Mouse (Mus musculus): ENCODE results near the gene Cnpy4. TPM values are rescaled to one million over a fixed set of nuclear protein-coding genes. Genes with fewer than 3 reads are reported as not detected.

Cnpy4 gene
- polyA plus RNA-seq, 1 experiment from 2014 or later, result 33.7 TPM

DNA sequence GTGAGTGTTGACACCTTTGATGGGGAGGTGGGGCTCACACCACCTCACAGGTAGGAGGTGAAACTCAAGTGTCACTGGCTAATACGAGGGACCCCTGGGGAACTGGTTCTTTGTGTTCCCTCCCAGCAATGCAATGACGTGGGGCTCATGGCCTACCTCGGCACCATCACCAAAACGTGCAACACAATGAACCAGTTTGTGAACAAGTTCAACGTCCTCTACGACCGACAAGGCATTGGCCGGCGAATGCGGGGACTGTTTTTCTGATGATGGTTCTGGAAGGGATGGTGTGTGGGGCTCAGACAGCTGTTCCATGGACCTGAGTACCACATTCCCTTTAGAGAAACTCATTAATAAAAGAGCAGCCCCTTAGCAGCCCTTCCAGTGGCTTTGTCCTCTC lies 23.7 kb upstream of the Cnpy4 start:
- H3K36me3 ChIP-seq (ENCODE audit: control insufficient read depth, insufficient read depth, low read length), result peaks cover 28% of the 10 kb centered on the region
- H3K4me2 ChIP-seq (ENCODE audit: low read depth, low read length), result no peak overlapping the region
- H3K4me3 ChIP-seq (ENCODE audit: low read length), result no peak overlapping the region
- ATAC-seq, result no peak
- 66% methylated on average over 10 of the region's 10 CpGs for WGBS
- H3K9ac ChIP-seq (ENCODE audit: low read depth, low read length), result no peak overlapping the region
- H3K9me3 ChIP-seq (ENCODE audit: control insufficient read depth, low read length), result no peaks in the 10 kb centered on the region
- no peak overlapping the region for H3K27ac ChIP-seq (ENCODE audit: low read length)
- peaks cover 12% of the 10 kb centered on the region for H3K4me1 ChIP-seq (ENCODE audit: control insufficient read depth, insufficient read depth, low read length)
- H3K27me3 ChIP-seq (replicated peaks; ENCODE audit: control insufficient read depth, insufficient read depth, low read length), result no peaks in the 10 kb centered on the region

DNA sequence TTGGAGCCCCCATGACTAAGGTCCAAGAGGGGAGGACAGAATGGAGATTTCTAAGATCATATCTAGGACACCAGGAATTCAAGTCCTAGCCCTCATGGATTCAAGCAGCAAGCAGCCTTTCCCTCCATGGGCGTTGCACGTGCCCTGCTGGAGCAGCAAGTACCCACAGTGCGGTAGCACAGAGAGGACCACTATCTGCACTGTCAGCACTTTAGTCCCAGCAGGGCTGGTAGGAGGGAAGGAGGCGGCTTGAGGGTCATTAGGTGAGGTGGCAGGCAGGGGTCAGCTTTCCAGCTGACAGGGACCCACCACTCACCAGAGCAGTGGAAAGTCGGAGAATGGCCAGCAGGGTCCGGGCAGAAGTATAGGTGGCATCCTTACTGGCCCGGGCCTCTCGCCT lies 21.7 kb upstream of the Cnpy4 start:
- Histone ChIP-seq H3K9me3 (ENCODE audit: control insufficient read depth, low read length) (no peaks in the 10 kb centered on the region), H3K9ac (ENCODE audit: low read depth, low read length) (no peak overlapping the region), H3K4me1 (ENCODE audit: control insufficient read depth, insufficient read depth, low read length) (peaks cover 16% of the 10 kb centered on the region), H3K36me3 (ENCODE audit: control insufficient read depth, insufficient read depth, low read length) (peaks cover 28% of the 10 kb centered on the region), H3K4me3 (ENCODE audit: low read length) (no peak overlapping the region), H3K4me2 (ENCODE audit: low read depth, low read length) (no peak overlapping the region), H3K27ac (ENCODE audit: low read length) (no peak overlapping the region), H3K27me3 (replicated peaks; ENCODE audit: control insufficient read depth, insufficient read depth, low read length) (no peaks in the 10 kb centered on the region)
- no peak for ATAC-seq
- WGBS, result 84% methylated on average over 8 of the region's 8 CpGs

DNA sequence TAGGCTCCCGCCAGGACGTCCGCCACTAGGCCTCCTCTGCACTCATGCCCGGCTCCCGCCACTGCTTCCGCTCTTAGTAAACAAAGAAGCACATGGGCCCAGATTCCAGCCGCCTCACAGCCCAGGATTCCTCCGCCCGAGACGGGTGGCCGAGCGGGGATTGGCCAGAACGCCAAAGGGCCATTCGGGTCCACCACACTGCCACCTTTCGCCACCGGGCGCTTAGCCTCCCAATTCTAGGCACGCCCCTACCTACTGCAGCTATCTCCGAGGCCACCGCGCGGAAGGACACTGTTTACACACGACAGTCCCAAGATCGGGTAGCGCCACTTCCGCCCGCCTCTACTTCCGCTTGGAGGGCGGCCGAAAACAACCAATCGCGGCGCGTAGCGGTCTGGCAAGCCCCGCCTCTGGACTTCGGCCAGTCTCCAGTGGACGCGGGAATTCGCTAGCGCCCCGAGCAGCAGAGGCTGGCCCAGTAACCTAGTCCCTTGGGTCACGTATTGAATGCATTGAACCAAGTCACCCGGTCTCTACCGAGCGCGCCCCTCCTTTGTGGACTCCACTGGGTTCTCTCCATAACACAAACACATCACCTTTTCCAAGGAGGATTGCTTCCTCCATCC lies 16.2 kb upstream of the Cnpy4 start:
- Histone ChIP-seq H3K4me2 (ENCODE audit: low read depth, low read length) (peak overlapping the region; percentile 79), H3K36me3 (ENCODE audit: control insufficient read depth, insufficient read depth, low read length) (peaks cover 19% of the 10 kb centered on the region), H3K27me3 (replicated peaks; ENCODE audit: control insufficient read depth, insufficient read depth, low read length) (no peaks in the 10 kb centered on the region), H3K27ac (ENCODE audit: low read length) (peak overlapping the region; percentile 96), H3K4me3 (ENCODE audit: low read length) (peak overlapping the region; percentile 82), H3K9ac (ENCODE audit: low read depth, low read length) (peak overlapping the region; percentile 80), H3K9me3 (ENCODE audit: control insufficient read depth, low read length) (no peaks in the 10 kb centered on the region), H3K4me1 (ENCODE audit: control insufficient read depth, insufficient read depth, low read length) (peaks cover 11% of the 10 kb centered on the region)
- WGBS, result under 1% methylated on average over 47 of the region's 47 CpGs
- ATAC-seq, result peak; percentile 89

DNA sequence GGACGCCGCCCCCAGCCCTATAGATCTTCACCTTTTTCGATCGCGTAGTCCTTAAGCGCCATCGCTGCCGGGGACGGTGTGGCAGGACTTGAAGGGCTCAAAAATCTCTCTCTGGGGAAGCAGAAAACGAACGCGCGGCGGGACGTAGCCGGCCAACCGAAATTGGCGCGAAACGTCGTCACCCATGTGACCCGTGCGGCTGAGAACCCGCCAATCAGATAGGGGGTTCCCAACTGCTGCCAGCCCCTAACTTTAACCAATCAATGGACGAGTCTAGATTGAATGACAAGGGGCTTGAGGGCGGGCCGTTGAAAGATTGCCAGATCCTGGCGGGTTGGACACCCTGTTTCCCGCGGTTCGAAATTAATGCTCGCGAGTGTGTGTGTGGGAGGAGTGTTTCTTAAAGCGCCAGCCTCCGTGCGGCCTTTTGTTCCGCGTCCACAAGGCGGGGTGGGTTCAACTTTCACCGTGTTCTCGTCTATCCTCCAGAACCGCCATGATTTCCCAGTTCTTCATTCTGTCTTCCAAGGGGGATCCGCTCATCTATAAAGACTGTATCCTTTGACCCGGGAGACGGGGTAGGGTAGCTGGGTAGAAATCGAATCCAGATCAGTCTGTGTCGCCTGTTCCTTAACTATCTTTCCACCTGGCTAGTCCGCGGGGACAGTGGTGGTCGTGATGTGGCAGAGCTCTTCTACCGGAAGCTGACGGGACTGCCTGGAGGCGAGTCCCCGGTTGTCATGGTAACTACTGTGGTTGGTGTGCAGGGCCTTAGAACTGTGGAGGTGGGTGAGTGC lies 15.4 kb upstream of the Cnpy4 start, which contains the start of the genes Ap4m1 and Mcm7:
Gene Ap4m1, plus strand, starts transcription at position 308 of the 797 bp plus-strand sequence.
Gene Mcm7, minus strand, starts transcription at position 728 of the 797 bp plus-strand sequence.
- Histone ChIP-seq H3K4me1 (ENCODE audit: control insufficient read depth, insufficient read depth, low read length) (peaks cover 11% of the 10 kb centered on the region), H3K9me3 (ENCODE audit: control insufficient read depth, low read length) (no peaks in the 10 kb centered on the region), H3K9ac (ENCODE audit: low read depth, low read length) (peak within 1 kb of the TSS; percentile 80), H3K27ac (ENCODE audit: low read length) (peak within 1 kb of the TSS; percentile 96), H3K4me3 (ENCODE audit: low read length) (peak within 1 kb of the TSS; percentile 82), H3K4me2 (ENCODE audit: low read depth, low read length) (peak within 1 kb of the TSS; percentile 79), H3K36me3 (ENCODE audit: control insufficient read depth, insufficient read depth, low read length) (peaks cover 11% of the 10 kb centered on the region), H3K27me3 (replicated peaks; ENCODE audit: control insufficient read depth, insufficient read depth, low read length) (no peaks in the 10 kb centered on the region)
- ATAC-seq, result peak; percentile 90
- whole genome bisulfite sequencing, result under 1% methylated on average over 54 of the region's 54 CpGs

DNA sequence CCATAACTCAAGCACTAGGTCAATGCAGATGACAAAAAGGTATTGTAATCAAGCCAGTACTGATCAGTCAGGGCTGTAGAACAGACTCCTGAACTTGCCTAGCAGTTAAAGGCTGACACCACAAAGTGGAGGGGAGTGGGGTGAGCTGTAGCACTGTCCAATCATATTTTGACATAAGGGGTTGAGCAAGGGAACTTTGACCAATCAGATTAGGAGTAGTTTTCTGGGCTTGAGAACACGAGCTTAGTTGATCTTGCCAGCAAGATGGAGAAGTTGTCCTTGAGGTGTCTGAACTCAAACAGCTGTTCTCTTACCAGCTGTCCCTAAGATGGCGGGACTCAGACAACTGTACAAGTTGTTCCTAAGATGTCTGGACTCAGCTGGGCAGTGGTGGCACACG lies 14.1 kb upstream of the Cnpy4 start:
- H3K27ac ChIP-seq (ENCODE audit: low read length), result no peak overlapping the region
- H3K9ac ChIP-seq (ENCODE audit: low read depth, low read length), result no peak overlapping the region
- peaks cover 11% of the 10 kb centered on the region for H3K4me1 ChIP-seq (ENCODE audit: control insufficient read depth, insufficient read depth, low read length)
- WGBS, result 65% methylated on average over 3 of the region's 3 CpGs
- H3K4me3 ChIP-seq (ENCODE audit: low read length), result no peak overlapping the region
- H3K4me2 ChIP-seq (ENCODE audit: low read depth, low read length), result no peak overlapping the region
- H3K27me3 ChIP-seq (replicated peaks; ENCODE audit: control insufficient read depth, insufficient read depth, low read length), result no peaks in the 10 kb centered on the region
- no peak for ATAC-seq
- H3K36me3 ChIP-seq (ENCODE audit: control insufficient read depth, insufficient read depth, low read length), result peaks cover 17% of the 10 kb centered on the region
- H3K9me3 ChIP-seq (ENCODE audit: control insufficient read depth, low read length), result no peaks in the 10 kb centered on the region

DNA sequence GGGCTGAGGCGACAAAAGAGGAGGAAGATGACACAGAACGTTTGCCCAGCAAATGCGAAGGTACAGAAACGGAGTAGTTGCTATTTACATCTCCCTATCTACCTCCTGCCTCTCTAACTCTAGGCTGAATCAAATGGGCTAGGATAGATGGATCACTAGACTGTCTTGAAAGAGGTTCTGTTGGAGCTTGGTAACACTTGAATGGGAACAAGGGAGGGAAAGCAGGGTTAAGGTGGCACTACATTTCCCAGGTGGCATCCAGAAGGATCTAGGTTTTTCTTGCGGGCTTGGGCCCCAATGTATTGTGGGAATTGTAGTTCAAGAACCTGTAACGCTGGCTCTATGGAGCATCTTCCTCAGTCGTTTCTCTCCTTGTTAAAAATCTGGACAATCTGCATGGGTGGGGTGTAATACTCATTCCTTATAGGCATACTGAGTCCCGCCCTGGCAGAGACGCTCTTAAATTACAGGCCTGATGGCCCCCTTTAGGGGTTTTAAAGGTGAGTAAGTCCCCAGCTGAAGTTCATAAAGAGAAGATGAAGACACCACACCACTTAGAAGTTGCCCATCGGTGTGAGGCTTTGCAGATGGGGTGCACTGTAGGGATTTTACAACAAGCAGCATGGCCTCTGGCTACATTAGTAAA lies 499 bp downstream of the Cnpy4 start:
- peak; percentile 90 for ATAC-seq
- Histone ChIP-seq H3K4me3 (ENCODE audit: low read length) (peak overlapping the region; percentile 79), H3K27ac (ENCODE audit: low read length) (0 out of 2 replicates have a peak overlapping the region, but pooled peaks have one; percentile 25), H3K9ac (ENCODE audit: low read depth, low read length) (peak overlapping the region; percentile 69), H3K4me2 (ENCODE audit: low read depth, low read length) (peak overlapping the region; percentile 55), H3K36me3 (ENCODE audit: control insufficient read depth, insufficient read depth, low read length) (no peaks in the 10 kb centered on the region), H3K4me1 (ENCODE audit: control insufficient read depth, insufficient read depth, low read length) (peaks cover 12% of the 10 kb centered on the region; the same call in 1 of the 2 replicates), H3K27me3 (replicated peaks; ENCODE audit: control insufficient read depth, insufficient read depth, low read length) (no peaks in the 10 kb centered on the region), H3K9me3 (ENCODE audit: control insufficient read depth, low read length) (no peaks in the 10 kb centered on the region)
- WGBS, result 0% methylated on average over 10 of the region's 10 CpGs

DNA sequence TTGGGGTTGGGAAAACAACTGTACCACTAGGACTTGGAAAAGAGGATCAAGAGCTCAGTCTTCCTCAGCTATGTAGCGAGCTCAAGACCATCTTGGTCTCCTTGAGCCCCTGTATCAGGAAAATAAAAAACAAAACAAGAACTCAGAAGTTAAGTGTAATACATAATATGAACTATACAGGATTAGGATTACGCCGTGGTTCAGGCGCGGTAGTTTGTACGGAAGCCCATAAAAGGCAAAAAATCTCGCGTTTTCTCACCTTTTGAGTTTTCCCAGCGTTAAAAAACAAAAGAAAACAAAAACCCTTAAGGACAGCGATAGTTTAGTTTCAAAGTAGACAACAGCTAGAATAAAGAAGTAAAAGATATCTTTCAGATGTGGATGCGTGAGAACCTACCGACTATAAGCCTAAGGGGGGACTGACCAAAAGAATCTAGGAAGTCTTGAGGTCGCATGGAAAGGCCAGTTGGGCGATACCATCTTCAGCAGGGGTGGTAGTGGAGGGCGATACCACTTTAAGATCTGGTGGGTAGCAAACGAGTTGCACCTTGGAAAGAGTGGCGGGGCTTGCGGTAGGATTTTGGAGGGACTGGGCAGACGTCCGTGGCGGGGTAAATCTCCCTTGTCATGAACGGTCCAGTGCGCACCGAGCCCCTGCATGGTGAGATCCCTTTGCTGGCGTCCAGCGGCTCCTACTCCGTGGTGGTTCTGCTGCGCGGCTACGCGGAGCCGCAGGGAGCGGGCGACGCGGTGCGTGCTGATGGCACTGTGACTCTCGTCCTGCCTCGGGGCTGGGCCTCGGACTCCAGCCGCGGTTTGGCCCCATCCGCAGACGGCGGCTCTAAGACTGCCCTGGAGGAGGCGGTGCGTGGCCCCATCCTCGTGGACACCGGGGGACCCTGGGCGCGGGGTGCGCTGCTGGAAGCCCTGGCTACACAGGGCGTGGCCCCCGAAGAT lies 6.8 kb downstream of the Cnpy4 start, which contains the start of gene Mblac1:
Gene Mblac1, plus strand, starts transcription at position 544 of the 957 bp plus-strand sequence.
- WGBS, result 6% methylated on average over 54 of the region's 54 CpGs
- peak; percentile 88 for ATAC-seq

DNA sequence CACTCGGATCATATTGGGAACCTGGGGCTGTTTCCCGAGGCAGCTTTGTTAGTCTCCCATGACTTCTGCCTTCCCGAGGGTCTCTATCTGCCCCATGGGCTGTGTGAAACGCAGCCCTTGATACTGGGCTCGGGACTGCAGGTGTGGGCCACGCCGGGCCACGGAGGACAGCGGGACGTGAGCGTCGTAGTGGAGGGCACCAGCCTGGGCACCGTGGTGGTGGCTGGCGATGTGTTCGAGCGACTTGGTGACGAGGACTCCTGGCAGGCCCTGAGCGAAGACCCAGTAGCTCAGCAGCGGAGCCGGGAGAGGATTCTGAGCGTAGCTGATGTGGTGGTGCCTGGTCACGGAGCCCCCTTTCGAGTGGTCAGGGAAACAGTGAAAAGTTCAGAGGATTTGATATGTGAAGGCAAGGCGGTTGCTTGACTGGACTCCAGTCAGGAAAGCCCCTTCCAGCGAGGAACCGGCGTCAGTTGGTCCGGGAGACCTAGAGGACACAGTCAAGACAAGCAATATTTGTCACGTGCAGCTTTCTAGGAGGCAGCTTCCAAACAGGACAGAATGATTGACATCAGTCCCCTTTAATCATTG lies 7.6 kb downstream of the Cnpy4 start:
- Histone ChIP-seq H3K27ac (ENCODE audit: low read length) (peak overlapping the region; percentile 85), H3K4me1 (ENCODE audit: control insufficient read depth, insufficient read depth, low read length) (0 out of 2 replicates have a peak, but pooled peaks cover 3% of the 10 kb centered on the region), H3K9me3 (ENCODE audit: control insufficient read depth, low read length) (no peaks in the 10 kb centered on the region), H3K36me3 (ENCODE audit: control insufficient read depth, insufficient read depth, low read length) (no peaks in the 10 kb centered on the region), H3K4me2 (ENCODE audit: low read depth, low read length) (peak overlapping the region; percentile 91), H3K4me3 (ENCODE audit: low read length) (peak overlapping the region; percentile 69), H3K27me3 (replicated peaks; ENCODE audit: control insufficient read depth, insufficient read depth, low read length) (no peaks in the 10 kb centered on the region), H3K9ac (ENCODE audit: low read depth, low read length) (peak overlapping the region; percentile 83)
- ATAC-seq, result peak; percentile 77
- WGBS, result 2% methylated on average over 29 of the region's 29 CpGs

More for the DNA sequence above, 6.8 kb downstream of the Cnpy4 start, which contains the start of gene Mblac1:
- H3K9ac ChIP-seq (ENCODE audit: low read depth, low read length), result peak within 1 kb of the TSS; percentile 83
- H3K36me3 ChIP-seq (ENCODE audit: control insufficient read depth, insufficient read depth, low read length), result no peaks in the 10 kb centered on the region
- peak within 1 kb of the TSS; percentile 85 for H3K27ac ChIP-seq (ENCODE audit: low read length)
- H3K27me3 ChIP-seq (replicated peaks; ENCODE audit: control insufficient read depth, insufficient read depth, low read length), result no peaks in the 10 kb centered on the region
- H3K9me3 ChIP-seq (ENCODE audit: control insufficient read depth, low read length), result no peaks in the 10 kb centered on the region
- H3K4me2 ChIP-seq (ENCODE audit: low read depth, low read length), result peak within 1 kb of the TSS; percentile 91
- peak within 1 kb of the TSS; percentile 69 for H3K4me3 ChIP-seq (ENCODE audit: low read length)
- 0 out of 2 replicates have a peak, but pooled peaks cover 3% of the 10 kb centered on the region for H3K4me1 ChIP-seq (ENCODE audit: control insufficient read depth, insufficient read depth, low read length)
